Mouse (Mus musculus) forebrain, embryonic 14.5 days (tissue): ENCODE measurements around the gene Tnn. TPM values are rescaled to one million over a fixed set of nuclear protein-coding genes. Genes with fewer than 3 reads are reported as not detected.

Experiments used
- ATAC-seq: fragments of 200-750 bp; cut with Nextera tagmentation; 2 replicates; pipeline ENCODE4 v1.8.0; 2017; ENCODE audit warnings: mild to moderate bottlenecking, moderate library complexity
- DNase-seq: peaks from one replicate; pipeline ENCODE4 v3.0.0-alpha.2; 2015; ENCODE audit warnings: low spot score
- H3K27ac ChIP-seq: fragments of 300-500 bp; sonication (generic); 2 replicates; pipeline ENCODE4 v1.5.1; 2014; ENCODE audit warnings: low read depth, mild to moderate bottlenecking, control low read depth, low read length, moderate library complexity
- H3K27me3 ChIP-seq: fragments of 300-500 bp; sonication (generic); replicated peaks from 2 replicates; pipeline ENCODE4 v1.6.1; 2014; ENCODE audit warnings: low read length, control low read depth, mixed read lengths; ENCODE audit not compliant: control insufficient read depth, insufficient read depth
- H3K36me3 ChIP-seq: fragments of 300-500 bp; sonication (generic); 2 replicates; pipeline ENCODE4 v1.6.1; 2014; ENCODE audit warnings: low read length, control low read depth; ENCODE audit not compliant: control insufficient read depth, insufficient read depth
- H3K4me1 ChIP-seq: fragments of 300-500 bp; sonication (generic); 2 replicates; pipeline ENCODE4 v1.6.1; 2014; ENCODE audit warnings: antibody characterized with exemption, low read length, control low read depth; ENCODE audit not compliant: control insufficient read depth, insufficient read depth
- H3K4me2 ChIP-seq: fragments of 300-500 bp; sonication (generic); 2 replicates; pipeline ENCODE4 v1.6.1; 2014; ENCODE audit warnings: mild to moderate bottlenecking, control low read depth, low read length
- H3K4me3 ChIP-seq: fragments of 300-500 bp; sonication (generic); 2 replicates; pipeline ENCODE4 v1.5.1; 2014; ENCODE audit warnings: low read depth, low read length, control low read depth
- H3K9ac ChIP-seq: fragments of 300-500 bp; sonication (generic); 2 replicates; pipeline ENCODE4 v1.6.1; 2014; ENCODE audit warnings: mild to moderate bottlenecking, low read length, control low read depth, moderate library complexity
- H3K9me3 ChIP-seq: fragments of 300-500 bp; sonication (generic); replicated peaks from 2 replicates; pipeline ENCODE4 v1.6.1; 2016; ENCODE audit warnings: low read length, control low read depth, mixed read lengths; ENCODE audit not compliant: control insufficient read depth
- WGBS: fragments of 180-500 bp; shearing (Covaris S2); extraction: QIAGEN DNeasy Blood & Tissue Kit; methylation state at CpG from one replicate; pipeline ENCODE4 v1.1.7; 2014; 5-methylcytosine and 5-hydroxymethylcytosine counted together
- polyA plus RNA-seq: library from polyadenylated mRNA; unstranded; fragments of >200 nt; fragmentation: Nextera tagmentation; extraction: Ambion mirVana; gene quantifications from 2 replicates; pipeline ENCODE4 v1.2.1, GENCODE M21; 2014

Gene Tnn
- polyA plus RNA-seq, 1 experiment from 2014 or later, result 0.04 TPM

DNA sequence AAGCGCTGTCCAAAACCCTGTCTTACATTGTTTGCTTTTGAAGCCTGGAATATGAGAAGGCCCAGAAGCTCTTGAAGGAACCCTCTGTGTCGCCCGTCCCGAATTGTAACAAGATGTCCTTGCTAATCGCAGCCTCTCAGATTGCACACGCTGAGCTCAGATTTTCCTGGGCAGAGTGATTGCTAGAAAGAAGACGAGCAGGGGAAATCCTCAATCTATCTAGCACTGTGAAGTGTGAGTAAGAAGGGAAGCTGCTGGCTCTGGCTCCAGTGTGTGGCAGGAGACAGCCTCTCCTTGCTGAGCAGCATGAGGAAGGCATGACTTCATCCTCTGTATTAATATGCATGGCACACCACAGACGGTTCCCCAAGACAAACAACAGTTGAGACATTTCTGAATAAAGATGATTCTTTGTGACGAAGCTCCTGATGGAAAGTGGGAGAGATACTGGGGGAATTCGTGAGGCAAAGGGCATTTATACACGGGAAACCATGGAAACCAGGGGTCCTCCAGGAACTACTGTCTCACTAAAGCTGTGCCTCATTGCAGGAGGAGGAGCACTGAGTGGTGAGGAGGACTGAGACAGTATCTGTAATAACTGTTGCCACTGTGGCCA, 4.0 kb downstream of the Tnn start:
- Histone ChIP-seq H3K36me3 (no peaks in the 10 kb centered on the region), H3K4me1 (0 out of 2 replicates have a peak, but pooled peaks cover 7% of the 10 kb centered on the region), H3K27ac (no peak overlapping the region; the same call in 1 of the 2 replicates), H3K9ac (no peak overlapping the region), H3K4me3 (no peak overlapping the region), H3K9me3 (no peaks in the 10 kb centered on the region), H3K27me3 (no peaks in the 10 kb centered on the region), H3K4me2 (no peak overlapping the region)
- peak; percentile 68 for ATAC-seq
- peak; percentile 19 for DNase-seq
- 62% methylated on average over 11 of the region's 11 CpGs for WGBS

DNA sequence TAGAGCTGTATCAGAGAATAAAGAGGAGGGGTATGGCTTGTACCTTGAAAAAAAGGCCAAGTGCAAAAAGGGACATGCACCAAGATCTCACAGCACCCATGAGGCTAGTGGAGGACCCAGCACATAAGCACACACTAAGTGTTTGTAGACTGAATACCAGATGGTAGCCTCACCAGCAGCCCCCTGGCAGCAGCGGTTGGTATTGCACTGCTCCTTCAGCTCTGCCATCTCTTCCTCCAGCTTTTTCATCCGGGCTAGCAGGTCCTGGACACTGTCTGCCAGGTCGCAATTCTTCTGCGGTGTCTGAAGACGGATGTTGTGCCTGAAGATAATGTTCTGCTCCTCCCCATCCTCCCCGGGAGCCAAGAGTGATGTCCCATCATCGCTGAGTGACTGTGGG, 6.1 kb downstream of the Tnn start:
- no peak overlapping the region for H3K4me3 ChIP-seq
- WGBS, result 88% methylated on average over 7 of the region's 7 CpGs

DNA sequence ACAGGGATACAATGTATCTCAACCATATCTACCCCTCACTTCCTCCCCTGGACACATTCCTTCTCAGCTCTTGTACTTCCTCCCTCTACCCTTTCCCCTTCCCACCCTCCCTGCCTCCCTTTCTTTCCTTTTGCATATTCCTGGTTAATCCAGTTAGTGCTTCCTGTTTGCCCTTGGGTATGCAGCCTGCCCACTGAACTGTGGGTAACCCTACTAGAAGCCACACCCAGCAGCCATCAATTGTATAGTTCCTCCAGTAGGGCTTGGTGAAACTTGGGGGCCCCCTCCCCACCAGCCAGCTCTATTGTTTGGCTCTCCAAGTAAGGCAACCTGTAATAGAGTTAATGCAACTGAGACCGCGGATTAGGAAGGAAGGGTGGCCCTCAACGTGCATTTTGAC, 7.8 kb downstream of the Tnn start:
- WGBS, result 77% methylated on average over 3 of the region's 3 CpGs
- Histone ChIP-seq H3K4me1 (0 out of 2 replicates have a peak, but pooled peaks cover 7% of the 10 kb centered on the region), H3K9me3 (no peaks in the 10 kb centered on the region), H3K4me2 (no peak overlapping the region), H3K27ac (no peak overlapping the region), H3K4me3 (no peak overlapping the region), H3K9ac (no peak overlapping the region), H3K27me3 (no peaks in the 10 kb centered on the region), H3K36me3 (no peaks in the 10 kb centered on the region)
- ATAC-seq (no peak), DNase-seq (no peak)

More for the DNA sequence above, 6.1 kb downstream of the Tnn start:
- Histone ChIP-seq H3K27me3 (no peaks in the 10 kb centered on the region), H3K27ac (no peak overlapping the region), H3K4me1 (0 out of 2 replicates have a peak, but pooled peaks cover 7% of the 10 kb centered on the region), H3K36me3 (no peaks in the 10 kb centered on the region), H3K9me3 (no peaks in the 10 kb centered on the region), H3K9ac (no peak overlapping the region), H3K4me2 (no peak overlapping the region)
- ATAC-seq (no peak), DNase-seq (no peak)

DNA sequence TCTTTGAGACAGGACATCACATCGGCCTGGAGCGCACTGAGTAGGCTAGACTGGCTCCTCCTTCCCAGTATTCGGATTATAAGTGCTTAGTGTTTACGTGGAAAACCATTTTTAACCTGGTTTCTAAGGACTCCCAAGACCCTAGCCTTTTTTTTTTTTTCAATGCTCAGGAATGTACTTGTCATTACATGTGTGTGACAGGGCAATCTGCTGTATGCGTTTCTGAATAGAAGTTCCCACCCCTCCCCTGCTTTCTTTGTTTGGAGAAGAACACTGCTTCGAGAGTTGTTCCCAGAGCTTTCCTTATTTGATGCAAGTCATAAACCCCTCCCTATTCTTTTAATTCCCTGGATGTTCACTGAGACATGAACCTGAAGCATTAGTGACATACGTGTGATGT, 9.0 kb downstream of the Tnn start:
- DNase-seq, result no peak
- Histone ChIP-seq H3K27ac (no peak overlapping the region), H3K36me3 (no peaks in the 10 kb centered on the region), H3K9me3 (no peaks in the 10 kb centered on the region), H3K4me2 (no peak overlapping the region), H3K9ac (no peak overlapping the region), H3K27me3 (no peaks in the 10 kb centered on the region), H3K4me3 (no peak overlapping the region), H3K4me1 (0 out of 2 replicates have a peak, but pooled peaks cover under 1% of the 10 kb centered on the region)
- 54% methylated on average over 7 of the region's 7 CpGs for WGBS
- no peak for ATAC-seq

DNA sequence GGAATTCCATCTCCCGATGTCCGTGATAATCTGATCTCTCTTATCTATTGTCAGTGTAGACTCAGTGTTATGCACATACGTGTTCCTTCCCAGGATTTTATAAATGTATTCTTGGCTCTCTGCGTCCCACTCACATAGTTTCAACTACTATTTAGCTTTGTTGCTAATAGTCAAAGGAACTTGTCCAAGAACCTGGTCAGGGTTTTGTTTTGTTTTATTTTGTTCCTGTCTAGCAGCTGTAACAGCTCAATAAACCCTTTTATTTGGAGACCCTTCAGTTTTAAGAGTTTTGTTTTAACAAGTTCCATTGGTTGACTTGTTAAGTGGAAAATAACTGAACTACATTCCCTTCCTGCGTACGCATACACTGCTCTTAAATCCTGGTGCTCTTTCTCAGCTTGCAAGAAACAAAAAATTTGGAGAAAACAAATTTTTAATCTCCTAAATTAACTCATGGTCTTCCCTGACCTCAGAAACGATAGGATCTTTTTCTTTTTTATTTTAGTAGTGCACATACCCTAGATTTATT, 17.0 kb downstream of the Tnn start:
- DNase-seq (no peak), ATAC-seq (no peak)
- WGBS, result 82% methylated on average over 7 of the region's 7 CpGs
- Histone ChIP-seq H3K27me3 (no peaks in the 10 kb centered on the region), H3K4me3 (no peak overlapping the region), H3K4me2 (no peak overlapping the region), H3K36me3 (no peaks in the 10 kb centered on the region), H3K4me1 (no peaks in the 10 kb centered on the region), H3K27ac (no peak overlapping the region), H3K9ac (no peak overlapping the region), H3K9me3 (no peaks in the 10 kb centered on the region)

DNA sequence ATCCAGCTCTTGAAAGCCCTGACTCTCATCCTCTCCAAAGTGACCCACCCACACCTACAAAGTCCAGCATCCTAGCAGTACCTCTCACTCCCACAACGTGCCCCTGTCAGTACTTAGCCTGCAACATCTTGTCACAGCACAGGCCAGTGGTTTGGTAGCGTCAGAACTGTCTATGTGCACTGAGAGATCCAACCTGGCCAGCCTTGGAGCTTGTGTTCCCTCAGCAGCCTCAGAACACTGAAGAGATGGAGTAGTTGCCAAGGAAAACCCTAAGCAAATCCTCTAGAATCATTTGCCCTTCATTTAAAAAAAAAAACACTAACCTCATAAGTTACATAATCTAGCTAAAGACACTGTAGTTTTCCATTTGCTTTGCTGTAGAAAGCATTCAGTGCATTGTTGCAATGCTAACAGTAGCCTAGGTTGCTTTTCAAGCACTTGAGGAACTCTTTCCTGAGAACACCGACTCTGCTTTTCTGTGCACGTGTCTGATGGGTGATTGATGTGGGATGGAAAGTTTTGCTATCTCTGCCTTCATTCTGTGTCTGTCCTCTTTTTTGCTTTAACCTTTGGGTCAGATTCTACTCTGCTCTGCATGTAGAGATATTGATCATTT, 19.8 kb downstream of the Tnn start:
- 79% methylated on average over 4 of the region's 4 CpGs for WGBS
- DNase-seq (no peak), ATAC-seq (no peak)
- Histone ChIP-seq H3K9me3 (no peaks in the 10 kb centered on the region), H3K27me3 (no peaks in the 10 kb centered on the region), H3K36me3 (no peaks in the 10 kb centered on the region), H3K27ac (no peak overlapping the region), H3K4me1 (no peaks in the 10 kb centered on the region), H3K9ac (no peak overlapping the region), H3K4me3 (no peak overlapping the region), H3K4me2 (no peak overlapping the region)

DNA sequence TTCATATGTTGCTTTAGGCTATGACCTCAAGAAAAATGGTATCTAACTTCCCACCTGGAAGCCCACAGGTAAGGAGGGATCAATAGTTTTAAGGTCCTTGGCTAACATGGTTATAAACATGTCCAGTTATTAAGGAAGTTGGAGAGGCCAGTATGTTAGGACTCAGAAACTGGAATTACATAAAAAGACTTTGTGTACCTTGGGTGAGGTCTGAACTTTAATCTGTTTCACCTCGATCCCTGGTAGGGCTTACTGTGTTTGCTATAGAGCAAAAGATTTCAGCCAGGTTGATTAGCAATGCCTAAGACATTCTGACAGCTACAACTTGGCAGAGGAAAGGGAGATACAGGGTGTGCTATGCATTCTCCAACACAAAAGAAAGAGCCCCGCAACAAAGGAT, 29.4 kb downstream of the Tnn start:
- no peaks in the 10 kb centered on the region for H3K36me3 ChIP-seq
- ATAC-seq (no peak), DNase-seq (no peak)
- H3K4me2 ChIP-seq, result no peak overlapping the region
- H3K27ac ChIP-seq, result no peak overlapping the region
- H3K4me3 ChIP-seq, result no peak overlapping the region
- no peak overlapping the region for H3K9ac ChIP-seq
- 81% methylated on average over 2 of the region's 2 CpGs for WGBS
- H3K9me3 ChIP-seq, result no peaks in the 10 kb centered on the region
- H3K4me1 ChIP-seq, result no peaks in the 10 kb centered on the region
- H3K27me3 ChIP-seq, result no peaks in the 10 kb centered on the region

DNA sequence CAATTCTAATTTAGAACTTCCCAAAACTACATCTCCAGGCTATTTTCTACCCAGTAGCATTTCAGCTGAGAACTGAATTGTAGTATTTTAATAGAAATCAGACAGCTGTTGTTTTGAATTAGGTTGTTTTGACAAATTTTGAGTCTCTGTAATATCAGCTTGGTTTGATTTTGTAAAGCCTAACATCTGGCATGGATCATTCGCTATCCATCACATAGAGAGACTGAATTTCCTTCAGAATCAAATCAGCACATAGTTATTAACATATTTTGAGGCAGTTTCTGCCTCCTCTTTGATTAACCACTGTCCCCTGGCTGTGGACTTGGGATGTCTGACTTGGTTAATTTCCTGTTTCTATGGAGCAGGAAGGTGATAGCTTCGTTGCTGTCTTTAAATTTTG, 44.8 kb downstream of the Tnn start:
- Histone ChIP-seq H3K27me3 (no peaks in the 10 kb centered on the region), H3K4me2 (no peak overlapping the region), H3K36me3 (no peaks in the 10 kb centered on the region), H3K9ac (no peak overlapping the region), H3K4me1 (no peaks in the 10 kb centered on the region), H3K9me3 (no peaks in the 10 kb centered on the region), H3K27ac (no peak overlapping the region), H3K4me3 (no peak overlapping the region)
- ATAC-seq, result no peak
- WGBS, result 83% methylated on average over 2 of the region's 2 CpGs
- DNase-seq, result peak; percentile 23

DNA sequence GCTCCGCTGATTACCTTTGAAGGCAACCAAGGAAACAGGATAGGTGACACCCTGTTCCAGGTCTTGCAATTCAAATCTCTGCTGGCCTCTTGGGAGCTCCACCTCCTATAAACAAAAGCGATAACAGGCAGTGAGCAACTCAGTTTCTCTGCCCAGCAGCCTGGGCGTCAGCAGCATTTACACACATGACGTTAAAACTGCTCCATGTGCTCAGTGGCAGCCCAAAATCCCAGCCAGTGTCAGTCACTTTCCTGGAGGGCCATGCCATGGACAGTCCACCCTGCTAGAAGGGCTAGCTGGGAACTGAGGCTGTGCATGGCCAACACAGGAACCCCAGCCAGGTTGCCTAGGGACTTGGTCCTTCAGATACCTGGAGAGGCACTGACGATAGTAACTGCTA, 48.0 kb downstream of the Tnn start:
- H3K36me3 ChIP-seq, result no peaks in the 10 kb centered on the region
- H3K27ac ChIP-seq, result no peak overlapping the region
- H3K27me3 ChIP-seq, result no peaks in the 10 kb centered on the region
- H3K9ac ChIP-seq, result no peak overlapping the region
- H3K9me3 ChIP-seq, result no peaks in the 10 kb centered on the region
- no peak overlapping the region for H3K4me2 ChIP-seq
- ATAC-seq (no peak), DNase-seq (no peak)
- 85% methylated on average over 5 of the region's 5 CpGs for WGBS
- no peaks in the 10 kb centered on the region for H3K4me1 ChIP-seq
- no peak overlapping the region for H3K4me3 ChIP-seq
